Mouse (Mus musculus) hematopoietic multipotent progenitor cell, adult 10-12 weeks (in vitro differentiated cells): ENCODE data around the gene Olfr1458. TPM values are rescaled to one million over a fixed set of nuclear protein-coding genes. Genes with fewer than 3 reads are reported as not detected.

Experiments used
- polyA plus RNA-seq: library from polyadenylated mRNA; stranded (reverse); fragments of >175 nt; gene quantifications from 2 replicates; pipeline ENCODE4 v1.2.3, GENCODE M21; 2012; ENCODE audit warnings: low replicate concordance

Gene Olfr1458
- not detected in 2 replicates for polyA plus RNA-seq

GRCm38 (mm10) chr19:13106675-13107074 lies at the start of gene Olfr1458:
Olfr1458 (minus strand) TSS chr19:13106775.

GRCm38 (mm10) chr19:13149449-13149848 lies 42.9 kb upstream of the Olfr1458 start, which contains the start of gene Olfr1459:
Olfr1459 (minus strand) TSS chr19:13149549.

GRCm38 (mm10) chr19:13097791-13098190 lies 8.8 kb downstream of the Olfr1458 start, which contains the start of gene Olfr1457:
Olfr1457 (minus strand) TSS chr19:13097891.

GRCm38 (mm10) chr19:13060310-13060709 lies 46.3 kb downstream of the Olfr1458 start, which contains the start of gene Olfr1454:
Olfr1454 (plus strand) TSS chr19:13060610.

Other genes with a start within 250 kb of the Olfr1458 start
- gene Olfr1444, start 249.5 kb downstream of the Olfr1458 start, polyA plus RNA-seq, result 0.10 TPM in 1 of 2 replicates, not detected in the other
- gene Olfr1445, start 222.9 kb downstream of the Olfr1458 start, polyA plus RNA-seq, result not detected in 2 replicates
- gene Olfr1446, start 213.3 kb downstream of the Olfr1458 start, polyA plus RNA-seq, result not detected in 2 replicates
- gene Olfr1447, start 203.0 kb downstream of the Olfr1458 start, polyA plus RNA-seq, result not detected in 2 replicates
- not detected in 2 replicates for gene Olfr1448, start 182.4 kb downstream of the Olfr1458 start, polyA plus RNA-seq
- gene Olfr1449, start 175.9 kb downstream of the Olfr1458 start, polyA plus RNA-seq, result not detected in 2 replicates
- gene Olfr1450, start 156.5 kb downstream of the Olfr1458 start, polyA plus RNA-seq, result not detected in 2 replicates
- gene Olfr1451, start 111.8 kb downstream of the Olfr1458 start, polyA plus RNA-seq, result not detected in 2 replicates
- not detected in 2 replicates for gene Olfr1453, start 78.4 kb downstream of the Olfr1458 start, polyA plus RNA-seq
- gene Olfr1454, start 46.2 kb downstream of the Olfr1458 start, polyA plus RNA-seq, result not detected in 2 replicates
- not detected in 2 replicates for gene Olfr1457, start 8.9 kb downstream of the Olfr1458 start, polyA plus RNA-seq
- not detected in 2 replicates for gene Olfr1459, start 42.8 kb upstream of the Olfr1458 start, polyA plus RNA-seq
- not detected in 2 replicates for gene Olfr1461, start 56.2 kb upstream of the Olfr1458 start, polyA plus RNA-seq
- gene Olfr1462, start 79.0 kb upstream of the Olfr1458 start, polyA plus RNA-seq, result not detected in 2 replicates
- gene Olfr1463, start 124.6 kb upstream of the Olfr1458 start, polyA plus RNA-seq, result not detected in 2 replicates
- gene Olfr1465, start 208.8 kb upstream of the Olfr1458 start, polyA plus RNA-seq, result not detected in 2 replicates
- gene Olfr1466, start 232.1 kb upstream of the Olfr1458 start, polyA plus RNA-seq, result not detected in 2 replicates